Mouse (Mus musculus) cerebellum, adult 18-20 months (tissue): ENCODE measurements around the gene Dnttip2.

Source experiments
- DNase-seq, 2 experiments: peaks; one replicate each; pipeline ENCODE4 v3.0.0; 2021

Dnttip2 gene

GRCm38 (mm10) chr3:122290696-122291095, 16.5 kb downstream of the Dnttip2 start:
- DNase-seq = no peak

- no peak for DNase-seq
These were observed 17.6 kb downstream of the Dnttip2 start for GRCm38 (mm10) chr3:122291828-122292227.

- DNase-seq = peak; percentile 85 to 93
These were observed 18.4 kb downstream of the Dnttip2 start for GRCm38 (mm10) chr3:122292300-122293222.

DNA sequence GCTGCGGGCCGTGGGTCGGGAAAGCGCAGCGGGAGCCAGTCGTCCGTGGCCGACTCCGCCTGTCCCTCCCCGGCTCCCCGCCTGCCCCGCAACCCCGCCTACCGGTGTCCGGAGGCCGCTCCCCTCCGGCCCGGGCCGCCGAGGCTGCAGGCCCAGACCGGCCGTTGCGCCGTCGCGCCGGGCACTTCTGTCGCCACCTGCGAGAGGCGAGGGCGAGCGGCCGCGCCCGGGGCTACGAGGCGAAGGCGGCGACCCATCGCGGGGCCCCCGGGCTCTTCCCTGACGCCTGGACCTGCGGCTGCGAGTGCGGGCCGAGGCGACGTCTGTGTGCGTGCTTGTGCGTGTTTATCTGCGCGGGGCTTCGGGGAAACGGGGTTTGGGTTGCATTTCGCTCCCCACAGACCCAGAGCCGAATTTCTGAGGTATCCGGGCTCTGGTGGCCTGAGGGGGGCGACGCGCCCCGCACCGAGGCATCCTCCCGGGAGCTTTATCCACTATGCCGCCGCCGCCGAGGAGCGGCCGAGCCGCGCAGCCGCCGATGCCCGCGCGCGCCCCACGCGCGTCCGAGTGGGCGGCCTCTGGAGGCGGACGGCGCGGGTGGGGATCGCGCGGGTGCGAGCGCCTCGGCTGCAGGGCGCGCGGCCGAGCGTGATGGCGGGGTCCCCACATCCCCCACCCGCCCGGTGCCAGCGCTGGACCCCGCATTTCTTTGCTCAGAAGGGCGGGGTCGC, 19.2 kb downstream of the Dnttip2 start:
- peak; percentile 82 to 87 for DNase-seq

DNA sequence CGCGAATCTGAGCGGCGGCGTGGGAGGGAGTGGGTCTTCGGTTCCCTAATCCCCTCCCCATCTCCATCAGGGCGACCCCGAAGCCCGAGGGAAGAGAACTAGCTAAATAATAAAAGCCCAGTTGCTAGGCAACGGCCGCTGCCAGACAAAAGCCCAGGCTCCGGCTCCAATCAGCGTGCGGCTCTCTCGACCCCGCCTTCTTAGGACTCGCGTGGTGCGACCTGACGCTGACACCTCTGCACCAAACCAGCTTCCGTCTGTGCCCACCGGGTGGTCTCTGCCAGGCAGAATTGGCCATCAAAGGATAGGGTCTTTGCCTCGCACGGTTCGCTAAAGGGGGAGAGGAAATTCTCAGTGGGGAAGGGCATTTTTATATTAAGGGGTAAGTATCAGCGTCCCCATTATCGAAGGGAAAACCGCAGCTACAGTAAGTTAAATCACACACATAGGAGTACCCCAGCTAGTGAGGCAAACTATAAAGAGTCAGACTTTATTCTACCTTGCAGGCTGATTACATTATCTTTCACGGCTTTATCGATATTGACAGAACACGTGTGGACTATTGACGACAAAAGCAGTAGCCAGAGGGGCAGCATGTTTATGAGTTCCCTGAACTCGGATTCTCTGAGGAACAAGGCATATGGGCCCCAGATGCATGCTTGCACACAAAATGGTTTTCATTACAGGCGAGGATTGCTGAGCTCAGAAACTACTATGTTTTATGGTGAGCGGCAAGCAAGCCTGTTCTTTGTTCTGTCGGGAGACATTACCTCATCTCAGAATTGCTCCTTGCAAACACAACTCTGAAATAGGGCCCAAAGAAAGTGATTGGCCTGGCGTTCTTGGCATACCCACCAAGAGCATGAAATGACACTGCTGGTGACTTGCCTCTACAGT, 20.0 kb downstream of the Dnttip2 start, which contains the start of gene Bcar3:
Bcar3 (plus strand) TSS at position 183 of the 897 bp plus-strand sequence.
- DNase-seq = peak; percentile 91 to 93

DNA sequence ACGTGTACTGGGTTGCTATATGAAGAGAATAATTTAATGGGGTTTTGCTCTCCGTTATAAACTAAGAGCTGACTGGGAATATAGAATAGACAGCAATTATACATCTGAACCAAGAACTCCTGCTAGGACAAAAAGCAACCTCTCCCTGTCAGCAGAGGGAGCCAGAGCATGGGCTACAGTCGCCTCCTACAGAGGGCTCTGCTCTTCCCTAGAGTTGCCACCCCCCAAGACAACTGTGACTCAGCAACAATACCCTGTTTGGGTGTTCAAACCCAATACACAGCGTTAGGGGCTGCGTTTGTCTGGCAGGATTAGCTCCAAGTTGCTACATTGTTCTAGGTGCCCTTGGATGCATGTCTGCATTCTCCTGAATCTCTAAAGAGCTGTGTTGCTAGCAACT, 21.3 kb downstream of the Dnttip2 start:
- peak; percentile 45 to 51 for DNase-seq

DNA sequence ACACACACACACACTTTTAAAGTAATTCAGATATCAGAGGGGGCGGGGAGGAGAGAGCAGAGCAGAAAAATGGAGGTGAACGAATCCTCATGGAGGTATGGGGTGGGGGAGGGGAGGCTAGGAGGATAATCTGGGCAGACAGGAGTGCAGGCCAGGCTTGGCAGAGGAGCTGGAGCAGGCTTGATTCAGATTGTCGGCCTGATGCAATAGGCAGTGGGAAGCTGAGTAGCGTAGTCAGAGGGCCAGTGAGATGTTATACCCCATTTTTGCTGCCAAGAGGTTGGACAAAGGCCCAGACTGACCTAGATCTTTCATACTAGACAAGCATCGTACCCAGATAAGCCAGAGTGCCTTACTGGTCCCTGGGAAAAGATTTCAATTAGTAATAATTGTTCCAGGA, 22.8 kb downstream of the Dnttip2 start:
- no peak for DNase-seq

GRCm38 (mm10) chr3:122300983-122301919, 27.1 kb downstream of the Dnttip2 start:
- DNase-seq = peak in 1 of 2 experiments; percentile 19

DNA sequence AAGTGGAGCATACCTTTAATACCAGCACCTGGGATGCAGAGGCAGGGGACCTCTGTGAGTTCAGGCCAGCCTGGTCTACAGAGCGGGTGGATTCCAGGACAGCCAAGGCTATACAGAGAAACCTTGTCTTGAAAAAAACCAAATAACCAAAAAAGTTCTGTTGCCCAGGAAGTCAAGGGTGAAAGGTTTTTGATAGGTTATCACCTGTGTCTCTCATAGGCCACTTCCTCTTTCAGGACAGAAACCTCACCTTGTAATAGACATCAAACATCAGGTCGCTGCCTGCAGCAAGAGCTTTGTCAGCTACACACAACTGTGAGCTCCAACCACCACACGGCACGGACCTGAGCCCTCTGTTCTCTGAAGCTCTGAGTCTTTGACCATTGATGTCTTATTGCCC, 30.4 kb downstream of the Dnttip2 start:
- DNase-seq = no peak

GRCm38 (mm10) chr3:122307894-122308671, 33.9 kb downstream of the Dnttip2 start:
- DNase-seq = no peak

DNA sequence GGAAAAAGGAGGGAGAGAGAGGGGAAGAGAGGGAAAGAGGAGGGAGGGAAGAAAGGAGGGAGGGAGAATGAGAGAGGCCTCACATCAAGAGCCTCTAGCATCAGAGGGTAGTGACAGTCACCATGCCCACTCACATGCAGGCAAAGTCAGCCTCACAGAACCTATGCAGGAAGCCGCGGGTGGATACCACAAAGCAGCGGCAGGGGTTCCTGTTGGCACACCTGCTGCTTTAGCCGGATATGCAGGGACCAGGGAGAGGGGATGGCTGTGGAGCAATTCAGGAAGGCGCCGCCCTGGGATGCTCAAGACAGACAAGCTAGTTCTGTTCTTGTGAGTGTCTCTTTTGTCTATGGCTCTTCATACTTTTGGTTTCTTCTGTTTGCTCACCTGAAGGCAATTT, 34.8 kb downstream of the Dnttip2 start:
- DNase-seq = no peak

DNA sequence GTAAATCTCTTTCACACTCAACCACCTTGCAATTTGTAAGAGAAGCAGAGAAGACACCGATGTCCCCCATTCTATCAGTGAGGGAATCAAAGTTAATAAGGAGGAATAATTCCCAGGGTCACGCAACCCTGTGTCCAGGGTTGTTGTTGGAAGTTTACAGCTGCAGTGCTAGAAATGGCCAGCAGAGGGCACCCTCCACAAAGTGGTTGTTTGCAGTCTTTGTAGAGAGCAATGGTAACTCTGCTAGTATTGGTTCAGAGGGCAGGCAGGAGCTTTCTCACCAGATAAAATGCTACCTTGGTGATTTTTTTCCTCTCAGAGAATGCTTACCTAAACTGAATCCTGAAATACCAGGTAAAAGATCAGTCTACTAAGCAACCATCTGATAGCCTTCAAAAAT, 37.9 kb downstream of the Dnttip2 start:
- peak; percentile 78 to 90 for DNase-seq

- no peak for DNase-seq
These were observed 38.9 kb downstream of the Dnttip2 start for GRCm38 (mm10) chr3:122312936-122313629.

- DNase-seq = no peak
These were observed 39.7 kb downstream of the Dnttip2 start for GRCm38 (mm10) chr3:122313936-122314335.

DNA sequence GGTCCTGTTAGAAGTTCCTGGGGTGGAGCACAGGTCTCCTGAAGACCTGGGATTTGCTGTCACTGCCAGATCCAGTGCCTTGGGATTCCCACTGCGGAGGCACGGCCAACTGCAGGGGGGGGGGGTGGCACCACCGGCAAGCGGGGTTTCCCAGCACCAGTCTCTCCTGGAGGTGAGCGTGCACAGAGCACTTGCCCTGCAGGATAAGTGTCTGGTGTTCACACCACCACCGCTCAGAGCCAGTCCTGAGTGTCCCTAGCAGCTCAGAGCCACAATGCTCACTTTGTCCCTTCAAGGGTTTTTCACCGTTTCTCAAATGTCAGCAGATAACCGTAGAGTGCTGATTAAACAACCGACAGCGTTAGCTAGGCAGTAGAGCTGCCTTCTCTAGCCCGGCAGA, 42.4 kb downstream of the Dnttip2 start:
- DNase-seq = no peak

GRCm38 (mm10) chr3:122317339-122317738, 43.2 kb downstream of the Dnttip2 start:
- DNase-seq = no peak

- no peak for DNase-seq
These were observed 48.0 kb downstream of the Dnttip2 start for GRCm38 (mm10) chr3:122322226-122322625.

DNA sequence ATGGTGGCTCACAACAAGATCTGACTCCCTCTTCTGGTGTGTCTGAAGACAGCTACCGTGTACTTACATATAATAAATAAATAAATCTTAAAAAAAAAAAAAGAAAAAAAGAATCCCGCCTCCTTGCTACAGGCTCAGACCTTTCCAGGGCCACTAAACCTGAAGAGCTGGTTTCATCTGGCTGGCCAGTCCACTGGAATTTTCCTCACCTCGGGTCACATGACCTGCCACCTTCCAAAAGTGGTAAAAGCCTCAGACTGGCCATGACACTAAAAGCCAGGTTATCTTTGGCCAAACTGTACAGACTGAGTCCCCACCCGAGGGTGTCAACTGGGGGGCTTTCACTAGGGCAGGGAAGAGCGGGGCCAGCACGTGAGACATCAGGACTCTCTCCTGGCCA, 49.7 kb downstream of the Dnttip2 start:
- DNase-seq = no peak

- DNase-seq = no peak
These were observed 50.3 kb downstream of the Dnttip2 start for GRCm38 (mm10) chr3:122324528-122324927.

GRCm38 (mm10) chr3:122330484-122330883, 56.3 kb downstream of the Dnttip2 start:
- no peak for DNase-seq
